8 mouse cellular contexts compared by ENCODE assay signal in the genomic region with DNA sequence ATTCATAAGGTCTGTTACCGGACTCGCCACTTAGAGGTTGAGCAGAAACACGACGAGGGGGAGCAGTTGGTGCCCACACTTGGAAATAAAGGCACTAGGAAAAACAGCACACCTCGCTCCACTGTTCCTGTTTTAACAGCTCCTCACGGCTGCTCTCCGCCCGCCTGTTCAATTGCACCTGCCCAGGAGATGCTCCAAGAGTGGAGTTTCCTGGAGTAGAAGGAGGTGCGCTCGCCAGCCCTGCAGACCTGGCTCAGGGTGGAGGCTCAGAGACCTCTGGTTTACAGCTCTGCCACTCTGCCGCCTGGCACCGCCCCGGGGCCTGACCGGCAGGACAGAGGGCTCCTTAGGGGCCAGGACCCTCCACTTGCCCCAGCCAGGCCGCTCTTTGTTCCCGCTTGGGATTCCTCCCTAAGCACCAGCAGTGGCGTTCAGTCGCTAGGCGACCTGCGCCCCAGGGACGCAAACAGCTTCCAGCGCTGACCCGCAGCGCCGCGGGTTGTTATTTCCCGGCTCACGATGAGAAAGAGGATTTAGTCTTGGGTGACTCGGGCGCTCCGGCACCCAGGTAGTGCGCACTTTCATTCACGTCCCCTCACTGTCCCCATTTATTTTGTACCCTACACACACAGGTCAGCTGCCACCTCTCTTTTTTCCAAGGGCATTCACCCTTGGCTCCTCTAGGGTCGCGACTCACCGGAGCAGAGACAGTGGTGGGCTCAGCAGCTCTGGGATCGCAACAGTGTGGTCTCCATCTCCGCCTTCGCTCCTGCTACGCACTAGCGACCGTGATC. TPM values are rescaled to one million over a fixed set of nuclear protein-coding genes. Genes with fewer than 3 reads are reported as not detected.
A peak's percentile ranks its signal among the peaks of the same experiment; 100 is the strongest.
DNase-seq lines count a peak whose midpoint lies in the region; ATAC-seq and TF ChIP-seq lines count a peak whose summit lies in the region.
"Had no signal": no experiment of that assay in that cellular context is flagged by ENCODE, and none has a peak within 500 bp of the region (broad histone marks: within the 10 kb centered on the region; RNA-seq: fewer than 3 reads in every experiment).

No protein-coding gene starts in this region.

- H3K9ac ChIP-seq in lung, embryonic 14.5 days = no peak overlapping the region; the same call in 1 of the 2 replicates
- H3K9ac ChIP-seq in forebrain, postnatal 0 days = peak overlapping the region; percentile 95
- H3K9ac ChIP-seq in limb, embryonic 12.5 days (replicated peaks) = peak overlapping the region; percentile 57

- H3K4me3 ChIP-seq in lung, embryonic 14.5 days (ENCODE audit: low read depth, low read length) = peak overlapping the region; percentile 42
- peak overlapping the region; percentile 92 for H3K4me3 ChIP-seq in cerebellum, adult 2 months (replicated peaks; ENCODE audit: insufficient read depth, low read depth, low read length)
- H3K4me3 ChIP-seq in forebrain, postnatal 0 days (ENCODE audit: low read depth, low read length) = peak overlapping the region; percentile 81
- H3K4me3 ChIP-seq in limb, embryonic 12.5 days (replicated peaks) = peak overlapping the region; percentile 58

- no peak overlapping the region for H3K27ac ChIP-seq in lung, embryonic 14.5 days (ENCODE audit: low read depth)
- H3K27ac ChIP-seq in cerebellum, adult 2 months (ENCODE audit: insufficient read depth, low read length) = peak overlapping the region; percentile 75
- H3K27ac ChIP-seq in forebrain, postnatal 0 days (ENCODE audit: low read depth, low read length) = peak overlapping the region; percentile 97
- no peak overlapping the region for H3K27ac ChIP-seq in limb, embryonic 12.5 days

- intact Hi-C loops in gastrocnemius, postnatal 36 days (cut with DNase I) = no loop called here

- peak overlapping the region; percentile 78 for H3K4me2 ChIP-seq in lung, embryonic 14.5 days
- H3K4me2 ChIP-seq in forebrain, postnatal 0 days (ENCODE audit: low read depth) = peak overlapping the region; percentile 71
- H3K4me2 ChIP-seq in limb, embryonic 12.5 days = peak overlapping the region; percentile 97

- H3K27me3 ChIP-seq in lung, embryonic 14.5 days (ENCODE audit: insufficient read depth, low read length) = peaks cover 36% of the 10 kb centered on the region
- no peaks in the 10 kb centered on the region for H3K27me3 ChIP-seq in cerebellum, adult 2 months (ENCODE audit: control insufficient read depth, insufficient read depth, low read length)
- H3K27me3 ChIP-seq in forebrain, postnatal 0 days (ENCODE audit: insufficient read depth, low read length) = no peaks in the 10 kb centered on the region
- H3K27me3 ChIP-seq in limb, embryonic 12.5 days = peaks cover 36% of the 10 kb centered on the region

- TF ChIP-seq POLR2A in cerebellum, adult 2 months (IDR thresholded peaks at IDR 0.05; ENCODE audit: borderline replicate concordance, insufficient read depth, low read length) = peak; percentile 29; the same call in 1 of the 2 replicates

- no peak for TF ChIP-seq CTCF in lung, embryonic 14.5 days (IDR thresholded peaks at IDR 0.05; ENCODE audit: low read depth)
- TF ChIP-seq CTCF in cerebellum, adult 2 months (IDR thresholded peaks at IDR 0.05; ENCODE audit: borderline replicate concordance, insufficient read depth, low read depth, low read length) = no peak
- TF ChIP-seq CTCF in forebrain, postnatal 0 days (IDR thresholded peaks at IDR 0.05; ENCODE audit: low read depth) = no peak

- peak; percentile 60 for ATAC-seq in lung, embryonic 14.5 days (ENCODE audit: insufficient read depth)
- ATAC-seq in forebrain, postnatal 0 days = peak; percentile 70
- ATAC-seq in limb, embryonic 12.5 days (ENCODE audit: insufficient number of reproducible peaks, insufficient read depth, low FRiP score, low TSS enrichment, low read depth) = peak; percentile 56; the same call in 1 of the 2 replicates

- peak; percentile 21 for DNase-seq in lung, embryonic 14.5 days
- DNase-seq in lung, postnatal 10 days = no peak
- DNase-seq in cerebellum, adult 2 months = peak; percentile 67 to 80
- DNase-seq in forebrain, postnatal 0 days = peak; percentile 73
- peak; percentile 81 for DNase-seq in retina, postnatal 1 day
- no peak for DNase-seq in gastrocnemius, postnatal 36 days

- no peaks in the 10 kb centered on the region for H3K36me3 ChIP-seq in lung, embryonic 14.5 days (ENCODE audit: insufficient read depth)
- H3K36me3 ChIP-seq in forebrain, postnatal 0 days (ENCODE audit: insufficient read depth) = no peaks in the 10 kb centered on the region
- no peaks in the 10 kb centered on the region for H3K36me3 ChIP-seq in limb, embryonic 12.5 days

- no peaks in the 10 kb centered on the region for H3K9me3 ChIP-seq in lung, embryonic 14.5 days (ENCODE audit: low read depth, low read length)
- H3K9me3 ChIP-seq in forebrain, postnatal 0 days (ENCODE audit: low read length) = no peaks in the 10 kb centered on the region
- H3K9me3 ChIP-seq in limb, embryonic 12.5 days = no peaks in the 10 kb centered on the region

- no peaks in the 10 kb centered on the region for H3K4me1 ChIP-seq in lung, embryonic 14.5 days (ENCODE audit: insufficient read depth)
- no peaks in the 10 kb centered on the region; the same call in 1 of the 2 replicates for H3K4me1 ChIP-seq in cerebellum, adult 2 months (ENCODE audit: control insufficient read depth, insufficient read depth, low read length)
- H3K4me1 ChIP-seq in forebrain, postnatal 0 days (ENCODE audit: insufficient read depth) = peaks cover 9% of the 10 kb centered on the region
- H3K4me1 ChIP-seq in limb, embryonic 12.5 days (replicated peaks) = peaks cover 12% of the 10 kb centered on the region

- whole genome bisulfite sequencing in lung, embryonic 14.5 days = 1% methylated on average over 42 of the region's 42 CpGs
- under 1% methylated on average over 42 of the region's 42 CpGs for WGBS in cerebellum, adult 2 months
- WGBS in forebrain, postnatal 0 days = under 1% methylated on average over 42 of the region's 42 CpGs
- 2% methylated on average over 42 of the region's 42 CpGs for WGBS in limb, embryonic 12.5 days

RNA-seq across cellular contexts. Expression of gene Elmod1, which starts 0.6 kb away (rescaled TPM):
- polyA plus RNA-seq in lung, embryonic 14.5 days (2014; fragmentation: Nextera tagmentation; extraction: Ambion mirVana) = not detected in 2 replicates
- 152 and 164 TPM in 2 replicates for polyA plus RNA-seq in cerebellum, adult 2 months (2012; rRNA removed)
- 114 and 134 TPM in 2 replicates for total RNA-seq in forebrain, postnatal 0 days (2014; rRNA removed)
- 19.8 and 27.2 TPM in 2 replicates for polyA plus RNA-seq in forebrain, postnatal 0 days (2015; fragmentation: Nextera tagmentation; extraction: Ambion mirVana)
- 0.68 and 0.75 TPM in 2 replicates for polyA plus RNA-seq in limb, embryonic 12.5 days (2016; fragmentation: Nextera tagmentation; extraction: Ambion mirVana)
- total RNA-seq in gastrocnemius, postnatal 36 days (2021) = not detected
- total RNA-seq: neutrophil, adult 5-6 weeks had no signal

Comparison
In these comparisons a context has a peak if more than half of its experiments do, and no peak if none do; other contexts are left out.
1. DNase-seq: peak in lung, embryonic 14.5 days (single experiment), cerebellum, adult 2 months (2 of 2), forebrain, postnatal 0 days (single experiment) and retina, postnatal 1 day (single experiment); none in lung, postnatal 10 days (single experiment) and gastrocnemius, postnatal 36 days (0 of 2).
2. H3K27ac ChIP-seq: peak in cerebellum, adult 2 months (single experiment) and forebrain, postnatal 0 days (single experiment); none in lung, embryonic 14.5 days (single experiment) and limb, embryonic 12.5 days (single experiment).
3. H3K4me3 ChIP-seq: peak in every context shown above with its lines; median percentile 92 in cerebellum, adult 2 months; 81 in forebrain, postnatal 0 days; 58 in limb, embryonic 12.5 days; 42 in lung, embryonic 14.5 days.
4. RNA of gene Elmod1, which starts 0.6 kb away (polyA plus RNA-seq): 152 to 164 TPM in cerebellum, adult 2 months and 19.8 to 27.2 TPM in forebrain, postnatal 0 days; 0.68 to 0.75 TPM in limb, embryonic 12.5 days and not detected in lung, embryonic 14.5 days; every median in the first group is over 10 times any median in the second.
5. Peak in every context shown above with its lines, with median percentiles within 50 percentile points of each other: ATAC-seq and H3K4me2 ChIP-seq.